Mouse (Mus musculus): ENCODE measurements around the gene Bcl9l.

DNA sequence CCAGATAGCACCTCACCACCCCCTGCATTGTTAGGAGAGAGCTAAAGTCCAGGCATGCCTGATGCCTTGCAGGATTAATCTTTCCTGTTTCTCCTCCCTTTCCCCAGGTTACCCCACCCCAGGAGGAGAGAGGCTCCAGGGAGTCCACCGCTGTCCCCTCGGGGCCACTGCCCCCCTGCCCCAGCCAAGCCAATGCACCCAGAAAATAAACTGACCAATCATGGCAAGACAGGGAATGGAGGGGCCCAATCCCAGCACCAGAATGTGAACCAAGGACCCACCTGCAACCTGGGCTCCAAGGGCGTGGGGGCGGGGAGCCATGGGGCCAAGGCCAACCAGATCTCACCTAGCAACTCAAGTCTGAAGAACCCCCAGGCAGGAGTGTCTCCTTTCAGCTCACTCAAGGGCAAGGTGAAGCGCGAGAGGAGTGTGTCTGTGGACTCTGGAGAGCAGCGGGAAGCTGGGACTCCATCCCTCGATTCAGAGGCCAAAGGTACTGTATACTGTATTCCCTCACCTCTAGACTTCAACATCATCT lies 18.1 kb downstream of the Bcl9l start:
- TF ChIP-seq POLR2A (IDR thresholded peaks at IDR 0.05; ENCODE audit: low read depth, low read length) (no peak), CTCF (IDR thresholded peaks at IDR 0.05; ENCODE audit: borderline replicate concordance, insufficient read depth, low read length) (no peak)
